Mouse (Mus musculus): ENCODE results near the gene Cd80.
"Not testable (repeated sequence)": the region's sequence is repeated elsewhere in the genome, so short reads cannot be mapped to it uniquely, and the experiment has no call there.

Cd80 gene
- long read RNA-seq, experiment 1, partial matches to known transcripts, result 0 of 32 reads
- long read RNA-seq, experiment 1, other reads (novel, unspliced or antisense), result 32 of 32 reads
- long read RNA-seq, experiment 2, partial matches to known transcripts, result 0 of 14 reads
- long read RNA-seq, experiment 2, other reads (novel, unspliced or antisense), result 14 of 14 reads

DNA sequence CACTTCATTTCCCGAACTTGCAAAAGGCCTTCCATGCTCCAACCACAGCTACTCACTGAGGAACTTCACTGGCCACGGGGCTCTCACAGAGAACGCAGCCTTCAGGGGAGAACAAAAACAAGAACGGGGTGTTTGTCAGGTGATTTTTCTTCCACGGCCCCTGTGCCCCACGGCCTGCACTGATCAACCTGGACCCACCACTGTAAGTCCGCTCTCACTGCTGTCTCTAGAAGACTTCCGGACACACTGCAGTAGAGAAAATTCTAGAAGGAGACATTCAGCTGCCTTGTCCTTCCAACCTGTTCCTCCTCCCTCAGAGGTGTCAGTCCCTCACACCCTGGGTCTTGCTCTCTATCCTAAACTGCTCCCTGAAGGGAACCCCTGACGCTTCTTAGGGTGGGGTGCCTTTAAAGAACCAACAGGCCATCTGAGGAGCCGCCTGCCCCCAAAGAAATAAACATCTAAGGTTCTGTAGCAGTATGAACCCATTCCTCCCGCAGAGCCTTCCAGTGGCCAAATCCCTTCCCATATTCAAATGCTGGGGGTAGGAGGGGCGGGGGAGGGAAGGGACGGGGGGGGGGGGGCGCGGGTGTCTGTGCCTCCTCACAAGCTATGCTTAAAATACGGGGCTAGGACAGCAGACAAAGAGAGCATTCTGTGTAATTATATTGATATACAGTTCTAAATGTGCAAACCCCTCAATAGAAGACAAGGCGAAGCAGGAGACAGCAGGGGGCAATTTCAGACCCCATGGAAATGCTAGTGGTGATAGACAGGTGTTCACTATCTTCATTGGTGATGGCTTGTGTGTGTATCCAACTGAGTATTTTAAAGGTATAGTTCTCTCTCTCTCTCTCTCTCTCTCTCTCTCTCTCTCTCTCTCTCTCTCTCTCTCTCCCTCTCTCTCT, at the start of gene Cd80:
TSS of gene Cd80 (plus strand) at position 51 of the 908 bp plus-strand sequence.
- intact Hi-C loops (cut with DNase I), result no loop called here

DNA sequence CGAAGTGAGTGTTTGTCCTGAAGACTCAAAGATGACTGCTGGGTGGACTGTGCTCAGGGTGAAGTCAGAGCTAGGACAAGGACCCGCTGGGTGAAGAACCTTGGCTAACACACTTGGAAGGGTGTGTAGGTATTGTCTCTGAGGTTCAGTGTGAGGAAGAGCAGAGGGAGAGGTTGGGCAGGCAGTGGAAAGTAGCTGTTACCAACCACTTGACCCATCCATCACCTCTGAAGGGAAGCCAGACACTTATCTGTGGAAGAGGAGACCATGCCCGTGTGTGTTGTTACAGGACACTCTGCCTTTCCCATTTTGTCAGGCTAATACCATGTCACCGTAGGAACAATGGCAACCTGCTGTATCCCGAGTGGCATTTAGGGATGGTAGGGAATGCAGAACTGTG, 49.1 kb upstream of the Cd80 start:
- intact Hi-C loops (cut with DNase I), result no loop called here

DNA sequence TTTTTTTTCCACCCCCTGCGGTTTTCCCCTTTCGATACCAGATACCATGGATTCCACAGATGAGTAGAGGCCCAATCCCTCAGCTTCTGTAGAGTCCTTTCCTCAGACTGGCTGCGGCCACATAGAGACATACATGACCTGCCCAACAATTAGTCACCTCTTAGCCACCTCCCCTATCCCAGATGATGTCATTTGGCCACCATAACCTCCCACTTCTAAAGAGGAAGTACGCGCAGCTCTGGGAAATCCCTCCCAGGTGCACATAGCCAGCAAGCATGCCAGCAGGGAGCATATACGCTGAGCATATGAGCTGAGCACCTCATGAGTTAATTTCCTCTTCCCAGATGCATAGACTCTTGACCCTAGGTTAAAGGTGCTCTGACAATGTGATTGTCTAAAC, 48.7 kb upstream of the Cd80 start:
- intact Hi-C loops (cut with DNase I), result no loop called here

DNA sequence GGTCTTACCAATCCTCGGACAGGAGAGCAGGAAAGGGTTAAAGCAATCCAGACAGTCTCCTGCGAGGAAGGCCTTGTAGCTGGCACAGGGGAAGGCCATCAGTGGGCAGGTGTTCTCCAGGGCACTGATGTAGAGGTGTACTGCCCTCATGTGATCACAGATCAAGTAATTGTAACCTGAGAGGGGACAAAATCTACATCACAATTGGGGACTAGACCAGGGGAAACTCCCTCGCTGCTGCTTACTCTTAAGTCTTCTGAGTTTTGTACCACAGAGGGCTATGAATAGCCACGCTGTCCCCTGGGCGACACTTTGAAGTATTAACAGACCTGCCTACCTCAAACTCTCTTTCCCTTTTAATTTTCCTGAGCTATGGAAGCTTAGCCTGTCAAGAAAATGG, 47.8 kb upstream of the Cd80 start:
- intact Hi-C loops (cut with DNase I), result no loop called here

DNA sequence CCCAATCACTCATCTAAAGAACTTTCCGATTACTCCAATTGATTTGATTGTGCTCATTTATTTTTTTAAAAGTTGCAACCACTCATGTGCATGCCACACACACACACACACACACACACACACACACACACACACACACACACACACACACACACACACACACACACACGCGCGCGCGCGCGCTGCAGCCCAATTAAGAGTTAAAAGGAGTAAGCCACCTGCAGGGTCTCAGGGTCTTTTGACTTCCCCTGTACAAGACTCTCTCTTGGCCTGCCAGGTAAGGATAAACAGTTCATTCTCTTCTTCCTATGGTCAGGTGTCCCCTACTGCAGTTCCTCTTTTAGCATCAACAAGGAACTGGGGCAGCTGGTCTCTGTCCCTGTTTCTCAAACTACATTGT, 46.9 kb upstream of the Cd80 start:
- intact Hi-C loops (cut with DNase I), result no loop called here

DNA sequence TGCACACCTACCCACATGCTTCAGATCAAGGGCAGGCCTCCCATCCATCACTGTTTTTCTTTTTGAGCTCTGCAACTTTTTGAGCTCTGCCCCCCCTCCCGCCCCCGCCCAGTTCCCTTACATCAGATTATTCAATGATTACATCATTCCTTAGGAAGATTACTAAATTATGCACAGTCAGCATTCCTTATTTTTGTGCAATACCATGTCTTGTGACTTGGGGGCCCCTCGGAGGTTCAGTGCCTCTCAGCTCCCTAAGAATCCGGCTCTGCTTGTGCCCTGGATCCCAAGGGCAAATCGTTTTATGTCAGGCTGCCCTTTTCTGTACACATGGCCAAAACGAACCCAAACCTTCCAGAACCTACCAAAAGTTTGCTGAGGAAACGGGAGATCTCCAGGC, 40.4 kb upstream of the Cd80 start:
- intact Hi-C loops (cut with DNase I), result no loop called here

DNA sequence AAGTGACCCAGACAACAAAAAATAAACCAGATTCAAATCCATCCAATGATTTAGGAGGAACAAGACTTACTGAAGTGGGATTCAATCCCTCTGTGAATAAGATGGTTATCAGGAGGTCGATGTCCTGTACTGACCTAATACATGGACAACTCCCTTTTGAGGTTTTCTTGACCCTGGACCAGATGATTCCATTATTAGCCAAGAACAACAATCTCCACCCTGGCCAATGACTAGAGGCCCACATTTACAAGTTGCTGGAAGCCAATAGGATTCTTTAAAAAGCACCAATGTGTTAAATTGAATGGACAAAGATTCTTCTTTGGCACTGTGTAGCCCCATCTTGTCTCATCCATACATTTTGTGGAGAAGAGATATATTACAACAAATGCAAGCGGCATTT, 30.0 kb upstream of the Cd80 start:
- intact Hi-C loops (cut with DNase I), result no loop called here

DNA sequence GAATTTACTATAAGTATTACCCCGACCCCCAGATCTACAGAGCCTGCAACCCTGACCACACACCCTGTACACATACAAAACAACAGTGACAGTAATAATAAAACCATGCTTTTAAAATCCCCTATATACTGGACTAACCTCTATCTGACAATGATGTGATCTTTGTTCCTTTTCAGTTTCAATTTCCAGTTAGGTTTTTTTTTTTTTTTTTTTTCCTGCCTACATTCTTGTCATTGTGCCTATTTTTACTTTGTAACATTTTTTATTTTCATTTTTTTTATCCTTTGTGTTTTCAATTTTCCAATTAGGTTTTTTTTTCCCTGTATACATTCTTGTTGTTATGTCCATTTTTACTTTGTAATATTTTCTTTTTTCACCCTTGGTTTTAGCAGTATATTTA, 29.6 kb upstream of the Cd80 start:
- intact Hi-C loops (cut with DNase I), result no loop called here

DNA sequence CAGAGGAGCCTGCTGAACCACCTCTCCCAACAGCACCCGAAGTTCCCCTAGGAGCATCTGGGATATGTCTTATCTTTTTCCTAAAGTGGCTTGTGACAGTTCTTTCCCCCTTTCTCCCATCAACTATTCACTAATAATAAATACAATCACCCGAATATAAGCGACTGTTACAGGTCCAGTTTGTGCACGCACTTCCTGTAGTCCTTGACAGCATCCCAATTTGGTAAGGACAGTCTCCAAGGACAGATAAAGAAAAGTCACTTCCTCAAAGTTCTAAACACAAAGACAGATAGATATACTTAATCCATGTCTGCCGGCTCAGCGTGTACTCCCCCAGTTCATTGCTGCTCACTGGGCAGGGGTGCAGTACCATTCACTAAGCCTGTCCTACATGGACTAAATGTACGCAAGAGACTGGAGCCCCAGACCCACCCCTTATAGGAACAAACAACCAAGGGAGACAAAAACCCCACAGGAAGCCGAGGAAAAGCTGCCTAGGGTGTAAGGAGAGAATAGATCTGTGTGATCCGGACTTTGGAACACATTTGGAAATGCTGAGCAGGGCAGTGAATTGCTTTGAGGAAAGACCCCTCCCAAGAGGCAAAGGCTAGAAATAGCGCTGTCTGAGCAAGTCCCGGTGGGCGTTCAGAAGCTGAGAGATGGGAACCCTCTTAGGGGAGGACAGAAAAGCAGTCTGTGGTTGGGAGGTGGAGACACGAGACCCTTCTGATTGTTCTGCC, 23.7 kb upstream of the Cd80 start:
- intact Hi-C loops (cut with DNase I), result loop anchor here (5.0 kb wide), 1 partner anchor 34 kb away; no protein-coding TSS in a partner anchor

DNA sequence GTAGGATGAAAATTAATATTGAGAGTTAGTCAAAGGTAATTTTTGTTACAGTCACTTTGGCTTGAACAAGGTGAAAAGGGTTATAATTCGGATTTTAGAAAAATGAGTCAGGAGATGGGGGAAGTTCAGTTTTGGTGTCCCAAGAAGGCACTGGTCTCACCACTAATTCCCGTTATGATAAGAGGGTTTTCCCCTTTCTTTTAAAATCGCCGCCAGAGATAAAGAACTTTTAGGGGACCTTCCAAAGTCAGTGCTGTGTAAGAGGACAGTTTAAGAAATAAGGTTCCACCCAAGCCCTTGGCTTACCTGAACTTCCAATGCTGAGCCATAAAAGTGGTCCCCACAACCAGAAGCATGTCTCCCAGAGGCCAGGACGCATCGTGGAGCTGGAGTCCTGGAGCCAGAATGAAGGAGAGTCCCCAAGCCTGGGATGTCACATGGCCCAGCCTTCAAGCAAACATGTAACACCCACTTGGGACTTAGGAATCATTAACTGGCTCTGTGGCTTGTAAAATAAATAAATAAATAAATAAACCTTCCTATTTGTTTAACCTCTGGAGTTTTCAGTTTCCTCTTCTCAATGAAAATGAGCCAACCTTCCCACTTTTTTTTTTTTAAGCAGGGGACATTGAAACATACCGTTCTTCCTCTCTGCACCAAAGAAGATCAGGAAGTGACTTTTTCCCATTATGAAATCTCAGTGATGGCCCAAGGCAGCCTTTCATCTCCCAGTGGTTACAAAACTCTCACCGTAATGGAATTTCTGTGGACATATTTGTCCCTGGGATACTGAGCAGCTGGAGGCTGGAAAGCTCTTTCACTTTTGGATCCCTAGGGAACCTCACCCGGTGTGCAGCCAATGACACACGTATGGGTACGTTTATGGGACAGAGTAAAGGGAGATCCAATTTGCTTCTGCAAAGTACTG, 22.6 kb upstream of the Cd80 start, which contains the start of gene Pla1a:
TSS of gene Pla1a (minus strand) at position 648 of the 928 bp plus-strand sequence.
- intact Hi-C loops (cut with DNase I), result loop anchor here (5.0 kb wide), 1 partner anchor 35 kb away; no protein-coding TSS in a partner anchor

DNA sequence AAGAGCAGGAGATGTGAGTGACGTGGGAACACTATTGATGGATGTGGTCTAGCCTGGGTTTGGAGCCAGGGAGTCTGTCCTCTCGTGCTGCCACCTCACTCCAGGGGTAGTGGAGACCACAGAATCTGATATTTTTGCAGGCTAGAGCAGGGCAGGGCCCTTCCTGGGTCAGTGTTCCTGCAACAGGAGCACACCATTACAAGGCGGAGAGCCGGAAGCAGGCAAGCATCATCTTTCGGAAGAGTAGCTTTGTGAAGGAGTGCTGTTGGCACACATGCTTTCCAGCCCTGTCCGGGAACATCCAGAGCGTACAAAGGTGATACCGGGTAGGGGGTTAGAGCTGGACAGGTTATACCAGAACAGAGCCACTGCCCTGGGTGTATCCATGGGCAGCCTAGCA, 21.8 kb upstream of the Cd80 start:
- intact Hi-C loops (cut with DNase I), result loop anchor here (5.0 kb wide), 1 partner anchor 36 kb away; no protein-coding TSS in a partner anchor

DNA sequence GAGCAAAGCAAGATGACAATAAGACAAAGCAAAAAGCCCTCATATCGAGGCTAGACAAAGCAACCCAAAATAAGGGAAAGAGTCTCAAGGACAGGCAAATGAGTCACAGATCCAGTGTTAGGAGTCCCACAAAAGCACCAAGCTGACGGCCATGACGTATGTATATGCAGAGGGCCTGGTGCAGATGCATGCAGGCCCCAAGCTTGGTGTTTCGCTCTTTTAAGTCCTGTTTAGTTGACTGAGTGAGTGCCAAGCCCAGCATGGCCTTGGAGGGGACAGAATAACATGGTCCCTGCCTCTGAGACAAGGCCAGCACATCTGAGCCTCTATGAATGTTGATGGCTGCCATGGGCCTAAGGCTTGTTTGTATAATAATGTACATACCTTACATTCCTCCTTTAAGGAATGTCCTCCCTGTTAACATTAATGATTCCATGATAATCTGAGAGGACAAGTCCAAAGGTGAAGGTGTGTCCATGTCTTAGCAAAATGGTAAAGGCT, 21.0 kb upstream of the Cd80 start:
- intact Hi-C loops (cut with DNase I), result loop anchor here (5.0 kb wide), 1 partner anchor 37 kb away; no protein-coding TSS in a partner anchor

DNA sequence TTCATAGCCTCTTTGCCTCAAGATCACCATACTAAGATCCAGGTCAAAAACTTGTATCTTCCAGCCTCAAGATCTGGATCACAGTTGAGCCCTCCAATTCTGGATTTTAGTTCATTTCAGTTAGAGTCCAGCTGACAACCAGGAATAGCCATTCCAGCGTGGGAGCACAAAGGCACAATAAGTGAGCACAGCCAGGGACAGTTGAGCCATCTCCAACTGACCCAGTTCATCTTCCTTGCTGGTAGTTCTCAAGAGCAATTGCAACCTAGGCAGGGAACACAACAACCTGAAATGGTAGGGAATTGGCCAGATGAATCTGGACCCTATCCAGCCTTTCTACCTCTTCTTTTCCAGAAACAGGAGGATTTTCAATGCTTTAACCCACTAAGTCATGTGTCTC, 16.2 kb upstream of the Cd80 start:
- intact Hi-C loops (cut with DNase I), result no loop called here

DNA sequence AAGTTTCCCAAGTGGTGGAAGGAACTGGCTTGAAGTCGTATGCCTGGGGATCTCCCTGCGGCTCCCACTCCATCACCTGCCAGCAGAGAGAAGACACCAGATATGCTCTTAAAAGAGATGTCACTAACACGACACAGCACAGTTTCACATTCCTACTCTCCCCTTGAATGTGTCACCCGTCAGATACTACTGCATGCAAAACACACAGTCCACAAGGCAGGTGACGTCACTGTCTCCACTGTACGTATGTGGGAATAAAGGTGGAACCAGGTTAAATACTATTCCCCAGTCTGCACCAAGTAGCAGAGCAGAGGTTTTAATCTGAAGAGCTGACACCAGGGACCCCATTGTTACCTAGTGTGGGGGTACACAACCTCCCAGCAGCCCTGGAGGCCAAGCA, 15.0 kb upstream of the Cd80 start:
- intact Hi-C loops (cut with DNase I), result no loop called here

DNA sequence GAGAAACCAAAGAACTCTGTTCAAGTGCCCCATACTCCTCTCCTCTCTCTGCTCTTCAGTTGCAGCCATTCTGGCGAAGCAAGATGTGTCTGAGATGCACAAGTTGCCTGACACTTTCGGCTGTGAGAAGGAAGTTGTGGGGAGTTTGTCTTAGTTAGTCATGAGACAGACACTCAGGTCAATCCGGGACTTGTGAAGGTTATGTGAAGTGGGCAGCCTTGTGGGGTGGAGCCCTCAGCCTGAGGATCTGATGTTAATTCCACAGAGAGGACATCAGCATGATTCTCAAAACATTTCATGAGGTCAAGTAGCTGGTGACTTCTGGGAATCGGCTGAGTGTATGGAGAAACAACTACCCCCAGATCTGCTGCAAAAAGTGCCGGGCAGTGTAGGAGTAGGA, 13.8 kb upstream of the Cd80 start:
- intact Hi-C loops (cut with DNase I), result no loop called here

DNA sequence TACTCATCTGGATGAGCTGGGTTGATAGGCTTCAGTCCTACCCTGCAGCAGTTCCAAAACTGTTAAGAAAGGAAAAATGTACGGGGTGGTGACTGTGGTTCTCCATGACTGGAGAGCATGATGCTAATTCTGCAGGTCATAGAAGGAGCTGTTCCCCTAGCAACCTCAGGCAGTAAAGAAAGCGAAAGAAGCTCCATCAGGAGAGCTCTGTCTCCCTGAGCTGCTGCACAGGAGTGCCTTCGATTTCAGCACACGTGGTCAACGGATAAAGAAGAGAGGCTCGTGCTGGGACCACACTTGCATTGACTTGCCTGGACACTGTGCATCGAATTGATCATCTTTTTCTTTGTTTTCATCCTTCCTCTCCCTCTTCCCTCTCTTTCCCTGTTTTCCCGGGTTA, 13.1 kb upstream of the Cd80 start:
- intact Hi-C loops (cut with DNase I), result no loop called here

DNA sequence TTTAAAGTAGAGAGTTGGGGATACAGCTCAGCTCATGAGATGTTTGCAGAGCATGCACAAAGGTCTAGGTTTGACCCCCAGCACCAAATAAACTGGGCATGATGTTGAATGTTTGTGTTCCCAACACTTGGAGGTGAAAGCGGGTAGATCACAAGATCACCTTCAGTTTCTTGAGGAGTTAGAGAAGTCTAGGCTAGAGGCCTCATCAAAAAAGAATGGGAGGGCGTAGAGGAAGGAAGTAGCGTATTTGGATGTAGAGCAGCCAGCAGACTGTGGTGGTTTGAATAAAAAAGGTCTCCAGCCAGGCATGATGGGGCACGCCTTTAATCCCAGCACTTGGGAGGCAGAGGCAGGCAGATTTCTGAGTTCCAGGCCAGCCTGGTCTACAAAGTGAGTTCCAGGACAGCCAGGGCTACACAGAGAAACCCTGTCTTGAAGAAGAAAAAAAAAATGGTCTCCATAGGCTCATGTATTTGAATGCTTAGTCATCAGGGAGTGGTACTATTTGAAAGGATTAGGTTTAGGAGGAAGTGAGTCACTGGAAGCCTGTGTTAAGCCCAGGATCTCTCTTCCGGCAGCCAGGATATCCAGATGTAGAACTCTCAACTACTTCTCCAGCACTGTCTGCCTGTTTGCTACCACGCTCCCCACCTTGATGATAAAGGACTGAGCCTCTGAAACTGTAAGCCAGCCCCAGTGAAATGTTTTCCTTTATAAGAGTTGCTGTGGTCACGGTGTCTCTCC, 11.5 kb upstream of the Cd80 start:
- intact Hi-C loops (cut with DNase I), result no loop called here

DNA sequence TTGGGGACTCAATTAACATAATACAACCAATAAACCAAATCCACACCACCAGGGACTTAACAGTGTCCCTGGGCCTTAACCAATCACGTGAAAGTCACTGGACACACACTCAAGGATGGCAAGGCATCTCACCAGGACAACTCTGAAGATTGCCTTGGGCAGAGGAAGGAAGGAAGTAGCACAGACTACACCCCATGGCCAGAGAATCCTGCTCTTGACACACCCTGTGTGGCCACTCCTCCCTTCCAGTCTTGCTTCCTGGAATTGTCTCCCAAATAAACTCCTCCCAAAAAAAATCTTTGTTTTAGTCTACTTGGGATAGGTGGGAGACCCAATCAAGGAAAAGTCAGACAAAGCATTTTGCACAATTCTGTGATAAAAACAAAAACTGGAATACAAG, 10.3 kb upstream of the Cd80 start:
- intact Hi-C loops (cut with DNase I), result no loop called here

DNA sequence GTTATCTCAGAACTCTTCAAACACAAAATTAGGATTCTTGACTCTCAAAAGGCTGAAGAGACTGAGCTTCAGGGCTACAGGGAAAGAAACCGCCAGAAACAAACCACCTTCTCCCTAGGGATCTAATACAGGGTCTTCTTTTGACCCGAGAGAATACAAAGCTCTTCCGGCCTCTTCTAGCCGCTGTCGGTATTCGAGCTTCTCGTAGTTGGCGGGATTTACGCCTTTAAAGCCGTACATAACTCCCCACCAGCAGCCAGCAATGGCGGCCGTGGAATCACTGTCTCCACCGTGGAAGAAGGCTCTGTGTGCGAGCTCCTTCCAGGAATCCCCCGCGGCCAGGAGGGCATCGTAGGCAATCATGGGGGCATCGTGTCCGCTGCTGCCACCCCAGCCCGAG, 9.8 kb upstream of the Cd80 start:
- intact Hi-C loops (cut with DNase I), result no loop called here

DNA sequence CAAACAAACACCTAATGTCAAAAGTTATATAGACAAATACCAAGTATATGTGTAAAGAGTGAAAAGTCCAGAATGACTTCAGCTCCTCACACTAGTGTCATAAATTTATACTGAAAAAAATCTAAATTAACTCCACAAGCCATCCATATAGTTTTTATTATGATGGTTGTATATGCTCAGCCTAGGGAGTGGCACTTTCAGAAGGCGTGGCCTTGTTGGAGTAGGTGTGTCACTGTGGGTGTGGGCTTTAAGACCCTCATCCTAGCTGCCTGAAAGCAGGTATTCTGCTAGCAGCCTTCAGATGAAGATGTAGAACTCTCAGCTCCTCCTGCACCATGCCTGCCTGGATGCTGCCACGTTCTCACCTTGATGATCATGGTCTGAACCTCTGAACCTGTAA, 9.2 kb upstream of the Cd80 start:
- intact Hi-C loops (cut with DNase I), result not testable (repeated sequence)
